Comparison of ENCODE assay signal across 26 mouse cellular contexts in genomic region chr11:7794206-7794605, GRCm38 (mm10).
"Had no signal": no experiment of that assay in that cellular context is flagged by ENCODE, and none has a peak within 500 bp of the region (broad histone marks: within the 10 kb centered on the region; RNA-seq: fewer than 3 reads in every experiment).

No protein-coding gene starts in this region.

- H3K9me3 ChIP-seq: heart, embryonic 15.5 days; intestine, embryonic 15.5 days; kidney, embryonic 15.5 days; limb, embryonic 10.5 days; limb, embryonic 12.5 days; liver, embryonic 13.5 days had no signal

- H3K4me2 ChIP-seq: heart, embryonic 11.5 days; heart, embryonic 13.5 days; heart, embryonic 15.5 days; hindbrain, embryonic 14.5 days; intestine, embryonic 15.5 days; kidney, embryonic 15.5 days; limb, embryonic 12.5 days; liver, embryonic 11.5 days; liver, embryonic 13.5 days had no signal

- H3K4me1 ChIP-seq: heart, embryonic 13.5 days; heart, embryonic 15.5 days; intestine, embryonic 15.5 days; kidney, embryonic 15.5 days; limb, embryonic 10.5 days; limb, embryonic 12.5 days; liver, embryonic 13.5 days had no signal

- ATAC-seq: hindbrain, embryonic 16.5 days; inflammation-experienced regulatory T-cells, adult 6 months; intestine, embryonic 15.5 days; intestine, postnatal 0 days had no signal

- H3K27ac ChIP-seq: heart, adult 2 months; heart, embryonic 13.5 days; heart, embryonic 15.5 days; hindbrain, embryonic 14.5 days; intestine, embryonic 15.5 days; kidney, embryonic 15.5 days; kidney, postnatal 0 days; limb, embryonic 10.5 days; limb, embryonic 12.5 days; liver, embryonic 13.5 days had no signal

- H3K4me3 ChIP-seq: heart, adult 2 months; heart, embryonic 13.5 days; heart, embryonic 15.5 days; intestine, embryonic 15.5 days; kidney, embryonic 15.5 days; limb, embryonic 10.5 days; limb, embryonic 12.5 days; liver, embryonic 13.5 days had no signal

- H3K36me3 ChIP-seq: heart, embryonic 13.5 days; heart, embryonic 15.5 days; intestine, embryonic 15.5 days; kidney, embryonic 15.5 days; limb, embryonic 10.5 days; limb, embryonic 12.5 days; liver, embryonic 13.5 days had no signal

- H3K27me3 ChIP-seq: heart, embryonic 13.5 days; heart, embryonic 15.5 days; intestine, embryonic 15.5 days; kidney, embryonic 15.5 days; limb, embryonic 12.5 days; liver, embryonic 13.5 days had no signal

- DNase-seq: gastrocnemius, postnatal 14 days; gastrocnemius, postnatal 36 days; heart, adult 2 months; heart, postnatal 14 days; heart, postnatal 36 days; kidney, adult 2 months; kidney, adult 9 months; kidney, postnatal 14 days; kidney, postnatal 36 days; layer of hippocampus, adult 9-11 months; layer of hippocampus, postnatal 36 days; liver; liver, embryonic 13.5 days had no signal

- H3K9ac ChIP-seq: heart, embryonic 13.5 days; heart, embryonic 15.5 days; hindbrain, embryonic 14.5 days; intestine, embryonic 15.5 days; kidney, embryonic 15.5 days; limb, embryonic 12.5 days; liver, embryonic 13.5 days had no signal
